6 mouse cellular contexts compared by ENCODE assay signal in the genomic region with DNA sequence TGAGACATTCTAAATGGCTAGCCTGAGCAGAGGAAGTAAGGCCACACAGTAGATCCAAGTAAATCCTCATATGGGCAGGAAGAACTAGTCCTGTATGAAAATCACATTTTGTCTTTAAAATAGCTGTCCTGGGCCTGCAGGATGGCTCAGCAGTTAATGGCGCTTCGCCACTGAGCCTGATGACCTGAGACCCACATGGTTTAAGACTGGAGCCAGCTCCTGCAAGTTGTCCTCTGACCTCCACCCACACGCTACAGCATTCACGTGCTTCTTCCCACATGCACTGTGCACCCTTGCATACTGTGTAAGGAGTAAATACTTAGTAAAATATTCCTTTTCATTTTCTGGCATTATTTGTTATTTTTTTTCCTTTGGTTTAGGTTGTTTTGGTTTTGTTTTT.
"Had no signal": no experiment of that assay in that cellular context is flagged by ENCODE, and none has a peak within 500 bp of the region (broad histone marks: within the 10 kb centered on the region; RNA-seq: fewer than 3 reads in every experiment).

No protein-coding gene starts in this region.

- DNase-seq: layer of hippocampus, adult 9-11 months; liver; lung, postnatal 10 days; midbrain, embryonic 14.5 days; thymus, adult 18-20 months; thymus, postnatal 36 days had no signal
